Mouse (Mus musculus) forebrain, embryonic 15.5 days (tissue): ENCODE data around the gene Borcs6. TPM values are rescaled to one million over a fixed set of nuclear protein-coding genes. Genes with fewer than 3 reads are reported as not detected.

ENCODE experiments used
- ATAC-seq: fragments of 200-750 bp; cut with Nextera tagmentation; replicated peaks from 2 replicates; pipeline ENCODE4 v1.8.0; 2017; ENCODE audit warnings: mild to moderate bottlenecking, moderate TSS enrichment, moderate library complexity
- H3K27ac ChIP-seq: fragments of 300-500 bp; sonication (generic); replicated peaks from 2 replicates; pipeline ENCODE4 v1.5.1; 2015; ENCODE audit warnings: mild to moderate bottlenecking, inconsistent platforms
- H3K27me3 ChIP-seq: fragments of 300-500 bp; sonication (generic); 2 replicates; pipeline ENCODE4 v1.6.1; 2015; ENCODE audit warnings: inconsistent platforms
- H3K36me3 ChIP-seq: fragments of 300-500 bp; sonication (generic); 2 replicates; pipeline ENCODE4 v1.6.1; 2015; ENCODE audit warnings: mild to moderate bottlenecking, inconsistent platforms
- H3K4me1 ChIP-seq: fragments of 300-500 bp; sonication (generic); 2 replicates; pipeline ENCODE4 v1.6.1; 2015; ENCODE audit warnings: inconsistent platforms
- H3K4me2 ChIP-seq: fragments of 300-500 bp; sonication (generic); replicated peaks from 2 replicates; pipeline ENCODE4 v1.6.1; 2015; ENCODE audit warnings: mild to moderate bottlenecking, inconsistent platforms
- H3K4me3 ChIP-seq: fragments of 300-500 bp; sonication (generic); 2 replicates; pipeline ENCODE4 v1.5.1; 2015; ENCODE audit warnings: mild to moderate bottlenecking, inconsistent platforms
- H3K9ac ChIP-seq: fragments of 300-500 bp; sonication (generic); replicated peaks from 2 replicates; pipeline ENCODE4 v1.6.1; 2015; ENCODE audit warnings: mild to moderate bottlenecking, inconsistent platforms
- H3K9me3 ChIP-seq: fragments of 300-500 bp; sonication (generic); 2 replicates; pipeline ENCODE4 v1.6.1; 2016; ENCODE audit warnings: inconsistent platforms
- WGBS: fragments of 180-500 bp; shearing (Covaris S2); methylation state at CpG from one replicate; pipeline ENCODE4 v1.1.7; 2015; ENCODE audit warnings: mixed read lengths; 5-methylcytosine and 5-hydroxymethylcytosine counted together
- polyA plus RNA-seq: library from polyadenylated mRNA; unstranded; fragments of >200 nt; fragmentation: Nextera tagmentation; extraction: Ambion mirVana; gene quantifications from 2 replicates; pipeline ENCODE4 v1.2.1, GENCODE M21; 2015

Gene Borcs6
- polyA plus RNA-seq, 1 experiment from 2014 or later, result 15.4 TPM

DNA sequence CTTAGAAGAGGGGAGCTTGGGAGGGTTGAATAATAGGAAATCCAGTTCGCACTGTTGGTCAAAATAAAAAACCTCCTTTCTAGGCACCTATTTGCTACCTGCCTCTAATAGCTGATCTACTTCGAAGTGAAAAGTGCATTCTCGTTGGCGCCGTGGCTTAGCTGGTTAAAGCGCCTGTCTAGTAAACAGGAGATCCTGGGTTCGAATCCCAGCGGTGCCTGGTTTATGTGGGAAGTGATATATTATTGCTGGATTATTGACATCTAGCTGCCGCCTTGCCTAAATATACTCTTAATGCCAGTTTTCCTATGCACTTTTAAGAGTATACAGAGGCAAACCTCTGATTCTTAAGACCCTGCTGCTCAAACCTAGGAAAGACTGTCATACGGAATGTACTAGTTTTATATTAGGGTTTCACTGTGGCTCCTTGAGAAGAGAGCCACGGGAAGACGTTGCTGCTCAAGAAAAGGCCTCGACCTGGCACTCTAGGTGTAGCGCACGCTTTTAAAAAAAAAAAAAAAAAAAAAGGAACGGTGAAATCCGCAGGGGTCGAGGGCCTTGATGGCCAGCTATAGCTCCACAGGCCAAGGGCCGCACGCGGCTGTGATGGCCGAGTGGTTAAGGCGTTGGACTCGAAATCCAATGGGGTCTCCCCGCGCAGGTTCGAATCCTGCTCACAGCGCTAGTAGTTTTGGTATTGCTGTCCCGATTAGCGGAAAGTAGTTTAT, 51.0 kb downstream of the Borcs6 start:
- peak overlapping the region; percentile 48 for H3K4me2 ChIP-seq
- no peaks in the 10 kb centered on the region for H3K9me3 ChIP-seq
- WGBS, result under 1% methylated on average over 30 of the region's 30 CpGs
- H3K27me3 ChIP-seq, result no peaks in the 10 kb centered on the region
- H3K27ac ChIP-seq, result peak overlapping the region; percentile 53
- ATAC-seq, result peak; percentile 75
- H3K4me1 ChIP-seq, result peaks cover 12% of the 10 kb centered on the region
- peak overlapping the region; percentile 42 for H3K4me3 ChIP-seq
- peak overlapping the region; percentile 17 for H3K9ac ChIP-seq
- H3K36me3 ChIP-seq, result peaks cover 21% of the 10 kb centered on the region

Other genes with a start within 250 kb of the Borcs6 start
- gene Ndel1, start 187.9 kb upstream of the Borcs6 start, polyA plus RNA-seq, result 86.4 and 92.3 TPM in 2 replicates
- 0.06 TPM in 1 of 2 replicates, not detected in the other for gene Rnf222, start 171.2 kb upstream of the Borcs6 start, polyA plus RNA-seq
- gene Rpl26, start 158.1 kb upstream of the Borcs6 start, polyA plus RNA-seq, result 638 and 670 TPM in 2 replicates
- 0.31 and 0.32 TPM in 2 replicates for gene Odf4, start 132.6 kb upstream of the Borcs6 start, polyA plus RNA-seq
- 7.0 and 8.2 TPM in 2 replicates for gene Arhgef15, start 102.2 kb upstream of the Borcs6 start, polyA plus RNA-seq
- gene Slc25a35, start 91.6 kb upstream of the Borcs6 start, polyA plus RNA-seq, result 1.5 and 1.7 TPM in 2 replicates
- gene Rangrf, start 84.5 kb upstream of the Borcs6 start, polyA plus RNA-seq, result 37.0 and 39.3 TPM in 2 replicates
- 22.5 and 26.3 TPM in 2 replicates for gene Pfas, start 51.3 kb upstream of the Borcs6 start, polyA plus RNA-seq
- gene Ctc1, start 43.8 kb upstream of the Borcs6 start, polyA plus RNA-seq, result 65.9 and 67.8 TPM in 2 replicates
- gene Aurkb, start 14.1 kb upstream of the Borcs6 start, polyA plus RNA-seq, result 68.3 and 81.8 TPM in 2 replicates
- 47.6 and 50.5 TPM in 2 replicates for gene Tmem107, start 11.1 kb downstream of the Borcs6 start, polyA plus RNA-seq
- gene Vamp2, start 28.8 kb downstream of the Borcs6 start, polyA plus RNA-seq, result 179 and 188 TPM in 2 replicates
- 7.6 and 8.2 TPM in 2 replicates for gene Per1, start 35.5 kb downstream of the Borcs6 start, polyA plus RNA-seq
- gene Hes7, start 60.7 kb downstream of the Borcs6 start, polyA plus RNA-seq, result 0.42 and 0.46 TPM in 2 replicates
- 0.31 and 0.38 TPM in 2 replicates for gene 9130213A22Rik, start 62.9 kb downstream of the Borcs6 start, polyA plus RNA-seq
- 2.2 and 3.6 TPM in 2 replicates for gene Aloxe3, start 66.2 kb downstream of the Borcs6 start, polyA plus RNA-seq
- gene Alox12b, start 97.3 kb downstream of the Borcs6 start, polyA plus RNA-seq, result not detected in 2 replicates
- 0.05 TPM in 1 of 2 replicates, not detected in the other for gene Alox8, start 138.1 kb downstream of the Borcs6 start, polyA plus RNA-seq
- 0.47 and 0.52 TPM in 2 replicates for gene Gucy2e, start 177.3 kb downstream of the Borcs6 start, polyA plus RNA-seq